Mouse (Mus musculus): ENCODE measurements around the gene Arhgap31. TPM values are rescaled to one million over a fixed set of nuclear protein-coding genes. Genes with fewer than 3 reads are reported as not detected.
A peak's percentile ranks its signal among the peaks of the same experiment; 100 is the strongest.

The Arhgap31 gene
- polyA plus RNA-seq, 1 experiment from 2014 or later: 8.4 TPM

DNA sequence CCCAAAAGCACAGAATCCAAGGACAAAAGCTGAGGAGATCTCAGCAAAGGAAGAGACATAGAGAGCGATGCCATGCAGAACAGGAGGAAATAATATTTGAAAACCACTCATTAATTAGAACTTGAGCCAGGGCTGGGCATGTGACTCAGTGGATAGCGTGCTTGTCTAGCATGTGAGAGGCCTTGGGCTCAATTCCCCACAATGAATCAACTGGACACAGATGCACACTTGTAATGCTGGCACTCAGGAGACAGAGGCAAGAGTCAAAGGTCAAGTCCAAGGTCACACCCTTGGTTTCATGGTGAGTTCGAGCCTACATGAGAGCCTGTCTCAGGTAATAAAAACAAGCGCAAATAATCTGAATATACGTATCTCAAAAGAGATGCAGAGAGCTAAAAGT, 15.5 kb downstream of the Arhgap31 start:
- Histone ChIP-seq H3K9ac (ENCODE audit: low read length) (no peak overlapping the region), H3K27ac (ENCODE audit: low read depth, low read length) (no peak overlapping the region), H3K27me3 (ENCODE audit: control insufficient read depth, insufficient read depth, low read length) (no peaks in the 10 kb centered on the region), H3K36me3 (ENCODE audit: control insufficient read depth, insufficient read depth, low read length) (no peaks in the 10 kb centered on the region), H3K4me2 (no peak overlapping the region), H3K4me3 (ENCODE audit: low read depth, low read length) (no peak overlapping the region), H3K4me1 (ENCODE audit: control insufficient read depth, insufficient read depth, low read length) (peaks cover 3% of the 10 kb centered on the region; the same call in 1 of the 2 replicates), H3K9me3 (ENCODE audit: control insufficient read depth, low read length) (no peaks in the 10 kb centered on the region)
- ATAC-seq (ENCODE audit: low FRiP score) (no peak), DNase-seq (ENCODE audit: low spot score, missing footprints) (no peak)
- WGBS: 88% methylated on average over 5 of the region's 5 CpGs

DNA sequence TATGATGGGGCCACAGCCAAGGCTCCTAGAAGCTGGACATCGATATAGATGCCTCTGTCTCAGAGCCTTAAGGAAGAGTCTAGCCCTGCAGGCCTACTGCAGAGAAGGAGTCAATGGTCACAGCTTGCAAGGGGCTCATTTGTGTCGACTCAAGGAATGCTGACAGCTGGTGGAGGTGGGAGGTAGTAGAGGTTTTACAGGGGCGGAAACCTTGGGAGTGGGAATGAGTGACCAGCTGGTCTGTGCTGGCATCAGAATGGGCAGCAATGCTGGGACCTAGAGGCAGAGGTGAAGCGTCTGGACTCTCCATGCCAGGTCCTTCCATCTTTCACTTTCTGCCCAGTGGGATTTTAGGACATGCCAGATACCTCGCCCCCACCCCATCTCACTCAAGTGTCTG, 17.5 kb downstream of the Arhgap31 start:
- no peaks in the 10 kb centered on the region for H3K36me3 ChIP-seq (ENCODE audit: control insufficient read depth, insufficient read depth, low read length)
- no peaks in the 10 kb centered on the region for H3K9me3 ChIP-seq (ENCODE audit: control insufficient read depth, low read length)
- H3K4me1 ChIP-seq (ENCODE audit: control insufficient read depth, insufficient read depth, low read length): no peaks in the 10 kb centered on the region
- no peak overlapping the region for H3K4me2 ChIP-seq
- no peak for ATAC-seq (ENCODE audit: low FRiP score)
- DNase-seq (ENCODE audit: low spot score, missing footprints): no peak
- 89% methylated on average over 5 of the region's 5 CpGs for WGBS
- no peak overlapping the region for H3K27ac ChIP-seq (ENCODE audit: low read depth, low read length)
- no peak overlapping the region for H3K9ac ChIP-seq (ENCODE audit: low read length)
- no peaks in the 10 kb centered on the region for H3K27me3 ChIP-seq (ENCODE audit: control insufficient read depth, insufficient read depth, low read length)
- no peak overlapping the region for H3K4me3 ChIP-seq (ENCODE audit: low read depth, low read length)

DNA sequence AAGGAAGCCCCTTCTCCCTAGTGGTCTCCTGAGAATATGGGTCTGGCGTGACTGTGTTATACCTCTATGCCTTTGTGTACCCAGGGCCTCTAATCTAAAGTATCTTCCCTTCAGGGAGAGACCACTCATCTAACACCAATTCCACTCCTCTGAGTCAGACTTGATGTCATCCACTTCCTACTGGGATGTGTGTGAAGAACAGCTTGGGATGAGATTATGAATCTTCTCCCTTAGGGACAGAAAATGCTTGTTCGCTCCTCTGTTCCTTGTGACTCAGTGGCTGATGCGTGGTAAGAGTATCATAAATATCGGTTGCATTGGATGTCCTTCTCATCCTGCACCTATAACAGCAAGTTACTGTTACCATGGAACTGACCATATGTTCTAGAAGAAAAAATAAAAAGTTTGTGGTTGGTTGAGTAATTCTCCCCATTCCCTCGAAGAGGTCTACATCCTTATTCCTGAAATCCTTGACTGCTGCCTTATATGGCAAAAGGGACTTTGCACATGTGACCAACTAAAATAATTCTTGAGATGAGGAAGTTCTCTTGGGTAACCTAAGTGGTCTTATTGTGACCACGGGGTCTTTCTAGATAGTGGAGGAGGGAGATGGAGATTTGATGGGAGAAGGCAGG, 18.1 kb downstream of the Arhgap31 start:
- WGBS: 92% methylated on average over 6 of the region's 6 CpGs
- no peaks in the 10 kb centered on the region for H3K9me3 ChIP-seq (ENCODE audit: control insufficient read depth, low read length)
- ATAC-seq (ENCODE audit: low FRiP score) (no peak), DNase-seq (ENCODE audit: low spot score, missing footprints) (no peak)
- no peaks in the 10 kb centered on the region for H3K4me1 ChIP-seq (ENCODE audit: control insufficient read depth, insufficient read depth, low read length)
- no peak overlapping the region for H3K27ac ChIP-seq (ENCODE audit: low read depth, low read length)
- no peak overlapping the region for H3K4me2 ChIP-seq
- H3K9ac ChIP-seq (ENCODE audit: low read length): no peak overlapping the region
- H3K4me3 ChIP-seq (ENCODE audit: low read depth, low read length): no peak overlapping the region
- no peaks in the 10 kb centered on the region for H3K27me3 ChIP-seq (ENCODE audit: control insufficient read depth, insufficient read depth, low read length)
- H3K36me3 ChIP-seq (ENCODE audit: control insufficient read depth, insufficient read depth, low read length): no peaks in the 10 kb centered on the region

DNA sequence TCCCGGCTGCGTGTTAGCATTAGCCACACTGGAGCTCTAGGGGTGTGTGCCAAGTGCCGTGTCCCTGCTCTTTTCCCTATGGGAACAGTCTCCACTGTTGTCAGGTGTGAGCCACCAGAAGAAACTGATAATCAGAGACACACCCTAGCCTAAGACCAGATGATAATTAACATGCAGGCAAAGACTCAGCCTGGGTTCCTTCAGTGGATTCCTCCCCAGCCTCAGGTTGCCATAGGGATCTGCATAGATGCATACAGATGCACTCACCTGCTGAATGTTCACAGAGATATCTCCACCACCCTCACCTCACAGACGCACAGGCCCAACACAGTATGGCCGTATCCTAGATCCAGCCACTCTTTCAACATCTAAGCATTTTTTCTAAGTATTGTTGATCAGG, 22.6 kb downstream of the Arhgap31 start:
- Histone ChIP-seq H3K36me3 (ENCODE audit: control insufficient read depth, insufficient read depth, low read length) (no peaks in the 10 kb centered on the region), H3K27ac (ENCODE audit: low read depth, low read length) (no peak overlapping the region), H3K9me3 (ENCODE audit: control insufficient read depth, low read length) (no peaks in the 10 kb centered on the region), H3K4me2 (no peak overlapping the region), H3K9ac (ENCODE audit: low read length) (no peak overlapping the region), H3K4me1 (ENCODE audit: control insufficient read depth, insufficient read depth, low read length) (no peaks in the 10 kb centered on the region), H3K4me3 (ENCODE audit: low read depth, low read length) (no peak overlapping the region), H3K27me3 (ENCODE audit: control insufficient read depth, insufficient read depth, low read length) (no peaks in the 10 kb centered on the region)
- ATAC-seq (ENCODE audit: low FRiP score) (no peak), DNase-seq (ENCODE audit: low spot score, missing footprints) (no peak)
- WGBS: 92% methylated on average over 5 of the region's 5 CpGs

DNA sequence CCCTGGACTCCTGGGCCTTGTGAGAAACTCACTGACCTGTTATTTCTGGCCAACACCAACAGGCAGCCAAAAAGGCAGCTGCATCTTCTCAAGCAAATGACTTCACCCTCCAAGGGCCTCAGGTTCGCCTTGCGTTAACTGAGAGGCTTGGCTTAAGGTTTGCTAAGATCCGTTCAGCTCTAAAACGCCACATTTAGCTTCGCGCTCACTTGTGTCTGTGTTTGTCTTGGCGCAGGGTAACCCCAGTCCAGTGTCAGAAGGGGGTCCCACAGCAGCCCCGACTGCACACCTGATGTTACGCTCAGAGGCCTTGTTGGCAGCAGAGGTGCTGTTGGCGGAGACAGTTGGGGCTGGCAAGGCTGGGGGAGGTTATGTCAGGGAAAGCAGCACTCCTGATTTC, 23.3 kb downstream of the Arhgap31 start:
- Histone ChIP-seq H3K4me2 (no peak overlapping the region), H3K9me3 (ENCODE audit: control insufficient read depth, low read length) (no peaks in the 10 kb centered on the region), H3K9ac (ENCODE audit: low read length) (no peak overlapping the region), H3K27me3 (ENCODE audit: control insufficient read depth, insufficient read depth, low read length) (no peaks in the 10 kb centered on the region), H3K4me3 (ENCODE audit: low read depth, low read length) (no peak overlapping the region), H3K4me1 (ENCODE audit: control insufficient read depth, insufficient read depth, low read length) (no peaks in the 10 kb centered on the region), H3K27ac (ENCODE audit: low read depth, low read length) (no peak overlapping the region), H3K36me3 (ENCODE audit: control insufficient read depth, insufficient read depth, low read length) (no peaks in the 10 kb centered on the region)
- ATAC-seq (ENCODE audit: low FRiP score): no peak
- DNase-seq (ENCODE audit: low spot score, missing footprints): no peak
- 94% methylated on average over 10 of the region's 10 CpGs for WGBS

DNA sequence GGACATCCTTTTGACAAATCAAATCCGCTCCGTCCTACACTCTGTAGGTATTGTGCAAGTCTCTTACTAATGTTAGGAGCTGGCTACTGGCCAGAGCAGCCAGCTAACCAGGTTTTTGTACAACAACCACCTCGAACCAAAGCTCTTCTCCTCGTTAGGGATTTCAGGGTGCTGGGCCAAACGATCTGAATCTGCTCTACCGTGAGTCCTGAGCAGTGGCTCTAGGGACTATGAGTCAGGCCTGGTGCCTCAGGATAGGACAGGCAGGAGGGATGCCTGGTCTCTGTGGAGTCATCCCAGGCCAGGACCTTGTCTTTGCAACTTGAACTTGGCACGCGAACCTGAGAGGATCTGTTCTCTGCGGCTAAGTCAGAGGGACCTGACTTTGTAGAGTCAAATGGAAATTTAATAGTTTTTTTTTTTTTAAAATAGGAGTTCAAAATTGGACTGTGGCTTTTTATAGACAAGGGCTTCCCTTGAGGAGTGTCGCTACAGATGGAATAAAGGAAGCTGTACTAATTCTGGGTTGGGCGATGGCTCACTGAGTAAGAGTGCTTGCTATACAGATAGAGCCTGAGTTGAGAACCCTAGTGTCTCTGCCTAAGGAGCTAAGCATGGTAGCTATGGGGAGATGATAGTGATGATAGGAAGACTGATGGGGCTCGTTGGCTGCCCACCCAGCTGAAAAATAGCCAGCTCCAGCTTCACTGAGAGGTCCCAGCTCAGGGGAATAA, 24.4 kb downstream of the Arhgap31 start:
- Histone ChIP-seq H3K27ac (ENCODE audit: low read depth, low read length) (no peak overlapping the region), H3K4me2 (no peak overlapping the region), H3K27me3 (ENCODE audit: control insufficient read depth, insufficient read depth, low read length) (no peaks in the 10 kb centered on the region), H3K4me1 (ENCODE audit: control insufficient read depth, insufficient read depth, low read length) (no peaks in the 10 kb centered on the region), H3K9ac (ENCODE audit: low read length) (no peak overlapping the region), H3K36me3 (ENCODE audit: control insufficient read depth, insufficient read depth, low read length) (no peaks in the 10 kb centered on the region), H3K9me3 (ENCODE audit: control insufficient read depth, low read length) (no peaks in the 10 kb centered on the region), H3K4me3 (ENCODE audit: low read depth, low read length) (no peak overlapping the region)
- 92% methylated on average over 12 of the region's 12 CpGs for WGBS
- DNase-seq (ENCODE audit: low spot score, missing footprints) (peak; percentile 53), ATAC-seq (ENCODE audit: low FRiP score) (no peak)

DNA sequence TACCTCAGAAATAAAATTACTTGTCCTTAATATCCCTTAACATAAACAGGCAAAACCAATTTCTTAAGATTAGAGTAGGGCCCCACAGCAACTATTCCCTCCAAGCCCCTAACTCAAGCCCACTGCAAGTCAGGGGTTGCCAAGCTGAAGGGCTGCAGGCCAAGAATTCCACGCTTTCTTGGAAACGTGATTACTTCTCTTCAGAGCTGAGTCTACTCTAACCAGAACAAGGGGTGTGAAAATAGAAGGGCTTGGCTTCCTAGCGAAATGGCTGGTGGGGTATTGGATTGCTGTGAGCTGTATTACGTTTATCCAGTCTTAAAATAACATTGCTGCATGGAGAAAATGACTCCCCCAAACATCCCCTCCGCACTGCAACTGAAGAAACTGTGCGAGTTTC, 25.4 kb downstream of the Arhgap31 start:
- Histone ChIP-seq H3K4me2 (no peak overlapping the region), H3K9me3 (ENCODE audit: control insufficient read depth, low read length) (no peaks in the 10 kb centered on the region), H3K9ac (ENCODE audit: low read length) (no peak overlapping the region), H3K4me3 (ENCODE audit: low read depth, low read length) (no peak overlapping the region), H3K27ac (ENCODE audit: low read depth, low read length) (no peak overlapping the region), H3K36me3 (ENCODE audit: control insufficient read depth, insufficient read depth, low read length) (no peaks in the 10 kb centered on the region), H3K4me1 (ENCODE audit: control insufficient read depth, insufficient read depth, low read length) (no peaks in the 10 kb centered on the region; the same call in 1 of the 2 replicates), H3K27me3 (ENCODE audit: control insufficient read depth, insufficient read depth, low read length) (no peaks in the 10 kb centered on the region)
- DNase-seq (ENCODE audit: low spot score, missing footprints) (no peak), ATAC-seq (ENCODE audit: low FRiP score) (no peak)
- 74% methylated on average over 6 of the region's 6 CpGs for WGBS

DNA sequence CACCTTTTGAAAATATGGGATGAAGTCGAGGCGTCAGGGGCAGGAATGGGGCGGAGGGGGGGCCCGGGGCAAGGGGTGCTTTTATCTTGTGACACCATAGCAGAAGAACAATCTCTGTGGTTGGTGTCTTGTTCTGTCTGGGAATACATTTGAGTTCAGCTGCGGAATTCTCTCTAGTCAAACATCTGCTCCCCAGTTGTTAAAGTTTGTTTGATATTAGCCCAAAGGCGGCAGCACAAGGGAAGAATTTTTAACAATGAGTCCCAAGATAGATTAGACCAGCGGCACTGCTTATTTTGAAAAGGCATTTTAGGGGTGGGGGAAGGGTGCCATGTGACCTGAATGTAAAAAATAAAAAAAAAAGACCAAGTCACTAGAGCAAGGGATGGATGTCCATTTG, 30.0 kb downstream of the Arhgap31 start:
- Histone ChIP-seq H3K27me3 (ENCODE audit: control insufficient read depth, insufficient read depth, low read length) (no peaks in the 10 kb centered on the region), H3K4me2 (no peak overlapping the region), H3K36me3 (ENCODE audit: control insufficient read depth, insufficient read depth, low read length) (no peaks in the 10 kb centered on the region), H3K4me3 (ENCODE audit: low read depth, low read length) (no peak overlapping the region), H3K4me1 (ENCODE audit: control insufficient read depth, insufficient read depth, low read length) (no peaks in the 10 kb centered on the region; the same call in 1 of the 2 replicates), H3K9ac (ENCODE audit: low read length) (no peak overlapping the region), H3K9me3 (ENCODE audit: control insufficient read depth, low read length) (no peaks in the 10 kb centered on the region), H3K27ac (ENCODE audit: low read depth, low read length) (no peak overlapping the region)
- 66% methylated on average over 7 of the region's 7 CpGs for WGBS
- DNase-seq (ENCODE audit: low spot score, missing footprints) (peak; percentile 79), ATAC-seq (ENCODE audit: low FRiP score) (no peak)

DNA sequence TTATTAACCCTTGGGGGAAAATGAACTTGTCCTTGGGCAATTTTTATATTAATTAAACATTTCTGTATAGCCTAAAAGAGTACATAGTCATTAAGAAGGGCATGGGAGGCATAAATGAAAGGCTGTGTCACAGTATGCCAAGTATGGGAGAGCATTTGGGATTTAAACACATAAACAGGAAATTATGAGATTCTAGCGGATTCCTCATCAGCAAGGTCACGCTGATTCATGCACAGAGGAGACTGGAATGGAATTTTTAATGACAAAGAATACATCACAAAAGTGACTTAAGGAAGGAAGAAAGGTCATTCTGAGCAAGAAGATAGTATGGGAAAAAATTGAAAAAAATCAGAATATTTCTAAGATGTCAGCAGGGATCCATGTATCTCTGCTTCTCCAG, 31.8 kb downstream of the Arhgap31 start:
- no peaks in the 10 kb centered on the region; the same call in 1 of the 2 replicates for H3K4me1 ChIP-seq (ENCODE audit: control insufficient read depth, insufficient read depth, low read length)
- H3K9me3 ChIP-seq (ENCODE audit: control insufficient read depth, low read length): no peaks in the 10 kb centered on the region
- H3K27me3 ChIP-seq (ENCODE audit: control insufficient read depth, insufficient read depth, low read length): no peaks in the 10 kb centered on the region
- 88% methylated on average over 2 of the region's 2 CpGs for WGBS
- H3K27ac ChIP-seq (ENCODE audit: low read depth, low read length): no peak overlapping the region
- H3K4me3 ChIP-seq (ENCODE audit: low read depth, low read length): no peak overlapping the region
- no peak for DNase-seq (ENCODE audit: low spot score, missing footprints)
- no peak for ATAC-seq (ENCODE audit: low FRiP score)
- H3K9ac ChIP-seq (ENCODE audit: low read length): no peak overlapping the region
- no peak overlapping the region for H3K4me2 ChIP-seq
- H3K36me3 ChIP-seq (ENCODE audit: control insufficient read depth, insufficient read depth, low read length): no peaks in the 10 kb centered on the region
